Mouse (Mus musculus) lung, embryonic 14.5 days (tissue): ENCODE measurements at regions not wholly inside any gene's neighbourhood (a gene's known extent, or its start where the extent isn't known, plus 50 kb on each side); places are given as distances from the start of the nearest gene placed in this dataset.
A peak's percentile ranks its signal among the peaks of the same experiment; 100 is the strongest.

Experiments used
- ATAC-seq: fragments of 200-750 bp; cut with Nextera tagmentation; 2 replicates; pipeline ENCODE4 v1.8.0; 2017; ENCODE audit warnings: mild to moderate bottlenecking, moderate TSS enrichment, moderate library complexity; ENCODE audit not compliant: insufficient read depth
- DNase-seq: peaks from one replicate; pipeline ENCODE4 v3.0.0-alpha.2; 2015
- H3K27ac ChIP-seq: fragments of 300-500 bp; sonication (generic); 2 replicates; pipeline ENCODE4 v1.5.1; 2014; ENCODE audit warnings: low read depth, mild to moderate bottlenecking, moderate library complexity
- H3K27me3 ChIP-seq: fragments of 300-500 bp; sonication (generic); 2 replicates; pipeline ENCODE4 v1.6.1; 2014; ENCODE audit warnings: low read length, control low read depth; ENCODE audit not compliant: insufficient read depth
- H3K36me3 ChIP-seq: fragments of 300-500 bp; sonication (generic); 2 replicates; pipeline ENCODE4 v1.6.1; 2014; ENCODE audit warnings: control low read depth; ENCODE audit not compliant: insufficient read depth
- H3K4me1 ChIP-seq: fragments of 300-500 bp; sonication (generic); 2 replicates; pipeline ENCODE4 v1.6.1; 2014; ENCODE audit warnings: antibody characterized with exemption, control low read depth; ENCODE audit not compliant: insufficient read depth
- H3K4me2 ChIP-seq: fragments of 300-500 bp; sonication (generic); 2 replicates; pipeline ENCODE4 v1.6.1; 2014; ENCODE audit warnings: mild to moderate bottlenecking
- H3K4me3 ChIP-seq: fragments of 300-500 bp; sonication (generic); 2 replicates; pipeline ENCODE4 v1.5.1; 2014; ENCODE audit warnings: low read depth, low read length
- H3K9ac ChIP-seq: fragments of 300-500 bp; sonication (generic); 2 replicates; pipeline ENCODE4 v1.6.1; 2014
- H3K9me3 ChIP-seq: fragments of 300-500 bp; sonication (generic); 2 replicates; pipeline ENCODE4 v1.6.1; 2016; ENCODE audit warnings: low read depth, low read length, control low read depth
- CTCF ChIP-seq: IDR thresholded peaks from 2 replicates; pipeline ENCODE4 v1.5.1; 2016; ENCODE audit warnings: antibody characterized with exemption, low read depth
- WGBS: fragments of 180-500 bp; shearing (Covaris S2); extraction: QIAGEN DNeasy Blood & Tissue Kit; methylation state at CpG from one replicate; pipeline ENCODE4 v1.1.7; 2014; 5-methylcytosine and 5-hydroxymethylcytosine counted together

DNA sequence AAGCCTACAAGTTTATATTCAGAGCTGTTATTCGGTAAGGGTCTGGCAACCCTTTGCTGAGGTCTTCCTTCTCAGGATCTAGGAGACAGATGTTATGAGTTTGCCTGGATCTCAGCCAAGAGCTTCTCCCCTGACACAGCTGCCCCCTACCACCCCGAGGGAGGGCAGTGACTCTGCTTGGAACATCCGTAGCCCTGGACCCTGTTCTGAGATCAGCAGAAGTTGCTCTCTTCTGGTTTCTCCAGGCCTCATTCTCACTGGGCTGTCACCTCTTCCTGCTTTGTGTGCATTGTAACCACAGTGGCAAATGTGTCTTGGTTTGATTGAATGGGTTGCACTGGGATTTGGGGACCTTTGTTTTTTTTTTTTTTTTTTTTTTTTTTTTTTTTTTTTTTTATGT lies 342.4 kb upstream of the Rnaseh2b start:
- DNase-seq (peak; percentile 70), ATAC-seq (peak; percentile 62; the same call in 1 of the 2 replicates)
- Histone ChIP-seq H3K9me3 (no peaks in the 10 kb centered on the region), H3K4me2 (no peak overlapping the region), H3K9ac (no peak overlapping the region), H3K27ac (peak overlapping the region; percentile 61), H3K36me3 (no peaks in the 10 kb centered on the region), H3K27me3 (no peaks in the 10 kb centered on the region), H3K4me1 (0 out of 2 replicates have a peak, but pooled peaks cover 8% of the 10 kb centered on the region), H3K4me3 (no peak overlapping the region)
- WGBS: 32% methylated on average over 3 of the region's 3 CpGs
- TF ChIP-seq CTCF: no peak

DNA sequence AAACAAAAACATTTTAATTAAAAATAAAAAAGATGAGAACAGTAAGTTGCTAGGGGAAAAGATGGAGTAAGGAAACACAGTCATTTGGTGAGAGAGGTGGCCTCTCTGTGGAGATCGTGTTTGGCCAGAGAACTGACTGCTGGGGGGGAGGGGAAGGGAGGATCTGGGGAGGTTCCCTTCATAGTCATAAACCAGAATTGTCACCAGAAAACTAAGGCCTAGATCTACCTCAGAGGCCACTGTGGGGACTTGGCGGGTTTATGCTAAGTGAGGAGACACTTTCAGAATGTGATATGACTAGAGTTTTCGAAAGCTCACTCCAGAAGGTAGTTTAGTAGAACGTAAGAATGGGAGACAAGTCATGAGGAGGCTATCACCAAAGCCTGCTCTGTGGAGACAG lies 339.4 kb upstream of the Rnaseh2b start:
- Histone ChIP-seq H3K9ac (no peak overlapping the region), H3K4me3 (no peak overlapping the region), H3K36me3 (no peaks in the 10 kb centered on the region), H3K27me3 (no peaks in the 10 kb centered on the region), H3K4me1 (0 out of 2 replicates have a peak, but pooled peaks cover 6% of the 10 kb centered on the region), H3K4me2 (no peak overlapping the region), H3K27ac (no peak overlapping the region), H3K9me3 (no peaks in the 10 kb centered on the region)
- ATAC-seq: no peak
- no peak for DNase-seq
- WGBS: 82% methylated on average over 4 of the region's 4 CpGs
- TF ChIP-seq CTCF: no peak

DNA sequence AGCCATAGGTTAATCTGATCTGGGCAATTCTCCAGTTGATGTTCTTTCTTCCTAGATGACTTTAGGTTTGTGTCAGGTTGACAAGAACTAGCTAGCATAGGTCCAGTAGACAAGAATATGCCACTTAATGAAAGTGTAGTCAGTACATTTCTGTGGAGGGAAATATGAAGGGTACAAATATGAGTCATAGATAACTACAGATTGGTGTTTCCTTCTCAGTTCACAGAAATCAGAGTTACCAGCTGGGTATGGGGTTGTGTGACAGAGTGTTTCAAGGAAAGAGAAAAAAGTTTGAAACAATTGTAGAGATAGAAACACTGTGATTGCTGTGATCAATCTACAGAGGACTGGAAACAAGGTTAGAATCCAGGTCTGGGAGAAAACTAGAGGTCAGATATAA lies 337.0 kb upstream of the Rnaseh2b start:
- H3K9me3 ChIP-seq: no peaks in the 10 kb centered on the region
- H3K36me3 ChIP-seq: no peaks in the 10 kb centered on the region
- H3K4me1 ChIP-seq: no peaks in the 10 kb centered on the region
- TF ChIP-seq CTCF: no peak
- ATAC-seq: no peak
- H3K27me3 ChIP-seq: no peaks in the 10 kb centered on the region
- H3K4me2 ChIP-seq: no peak overlapping the region
- H3K4me3 ChIP-seq: no peak overlapping the region
- H3K27ac ChIP-seq: no peak overlapping the region
- no peak overlapping the region for H3K9ac ChIP-seq
- DNase-seq: no peak

DNA sequence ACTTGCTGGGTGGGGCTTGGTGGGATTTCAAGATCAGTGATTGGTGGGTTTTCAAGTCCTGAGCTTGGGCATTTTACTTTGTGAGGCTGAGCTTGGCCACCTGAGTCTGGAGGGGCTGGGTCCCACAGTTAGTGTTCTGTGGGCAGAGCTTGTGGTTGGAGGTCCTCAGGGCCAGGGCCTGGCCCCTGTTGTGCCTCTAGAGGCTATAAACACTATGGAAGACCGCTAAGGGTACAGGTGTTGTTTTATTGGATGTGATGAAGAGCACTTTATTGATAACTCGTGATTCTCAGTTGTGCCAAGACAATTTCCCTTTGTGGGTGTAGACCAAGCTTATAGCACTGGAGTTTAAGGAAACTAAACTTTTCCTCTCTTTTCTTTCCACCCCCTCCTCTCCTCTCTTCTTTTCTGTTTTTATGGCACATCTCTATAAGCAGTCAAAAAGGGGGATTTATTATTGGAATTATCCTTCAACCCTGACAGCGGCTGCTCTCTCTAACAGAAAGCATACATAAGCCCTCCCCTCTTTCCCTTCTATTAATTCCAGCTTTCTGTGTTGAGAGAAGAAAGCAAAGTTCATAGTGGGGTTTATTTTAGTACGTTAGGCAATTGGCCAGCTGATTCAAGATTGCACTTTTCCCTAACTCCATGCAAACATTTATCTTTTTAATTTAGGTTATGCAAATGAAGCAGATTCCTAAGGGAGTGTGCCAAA lies 332.0 kb upstream of the Rnaseh2b start:
- 59% methylated on average over 4 of the region's 4 CpGs for WGBS
- Histone ChIP-seq H3K4me2 (no peak overlapping the region), H3K4me1 (no peaks in the 10 kb centered on the region), H3K27me3 (no peaks in the 10 kb centered on the region), H3K4me3 (no peak overlapping the region), H3K36me3 (no peaks in the 10 kb centered on the region), H3K27ac (no peak overlapping the region), H3K9me3 (no peaks in the 10 kb centered on the region), H3K9ac (no peak overlapping the region)
- no peak for TF ChIP-seq CTCF
- DNase-seq: no peak
- no peak for ATAC-seq

DNA sequence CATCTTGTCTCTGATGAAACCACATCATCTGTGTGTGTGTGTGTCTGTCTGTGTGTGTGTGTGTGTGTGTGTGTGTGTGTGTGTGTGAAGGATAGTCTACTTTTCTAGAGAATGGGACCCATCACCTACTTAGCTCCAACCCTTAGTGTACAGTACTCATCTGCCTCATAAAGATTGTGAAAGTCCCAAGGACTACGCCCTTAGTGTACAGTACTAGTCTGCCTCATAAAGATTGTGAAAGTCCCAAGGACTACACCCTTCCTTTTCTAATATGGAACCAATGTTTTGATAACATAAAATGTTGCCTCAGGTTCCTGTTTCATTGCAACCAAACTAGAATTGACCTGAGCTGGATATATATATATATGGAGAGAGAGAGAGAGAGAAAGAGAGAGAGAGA lies 323.9 kb upstream of the Rnaseh2b start:
- H3K27me3 ChIP-seq: no peaks in the 10 kb centered on the region
- no peak for TF ChIP-seq CTCF
- no peak overlapping the region for H3K9ac ChIP-seq
- H3K9me3 ChIP-seq: no peaks in the 10 kb centered on the region
- 94% methylated on average over 1 of the region's 1 CpGs for WGBS
- ATAC-seq: no peak
- no peak overlapping the region for H3K4me3 ChIP-seq
- no peaks in the 10 kb centered on the region for H3K36me3 ChIP-seq
- H3K4me2 ChIP-seq: no peak overlapping the region
- no peaks in the 10 kb centered on the region for H3K4me1 ChIP-seq
- DNase-seq: no peak
- no peak overlapping the region for H3K27ac ChIP-seq

DNA sequence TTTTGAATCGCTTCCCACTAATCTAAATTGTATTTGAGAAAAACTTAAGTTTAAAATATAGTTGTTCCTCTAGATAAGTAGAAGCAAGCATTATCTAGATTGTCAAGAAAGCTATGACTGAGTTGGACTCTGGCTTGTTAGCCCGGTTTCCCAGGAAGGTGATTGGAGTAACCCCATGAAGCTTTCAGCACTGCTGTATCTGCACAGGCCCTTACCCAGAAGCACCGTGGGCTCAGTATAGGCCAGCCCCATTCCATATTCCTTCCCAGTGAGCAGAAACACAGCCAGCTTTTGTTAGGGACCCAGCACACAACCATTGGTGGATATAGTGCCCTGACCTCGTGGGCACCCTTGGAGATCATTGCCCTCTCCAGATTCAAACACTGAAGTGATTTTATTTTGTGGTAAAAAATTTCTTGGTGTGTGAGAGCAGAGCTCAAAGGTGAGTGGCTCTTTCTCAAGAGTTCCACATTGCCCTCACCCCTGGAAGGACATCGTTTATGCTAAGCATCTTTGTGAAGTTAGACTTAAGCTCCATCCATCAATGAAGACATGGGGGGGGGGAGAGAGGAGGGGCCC lies 323.3 kb upstream of the Rnaseh2b start:
- Histone ChIP-seq H3K36me3 (no peaks in the 10 kb centered on the region), H3K9me3 (no peaks in the 10 kb centered on the region)

DNA sequence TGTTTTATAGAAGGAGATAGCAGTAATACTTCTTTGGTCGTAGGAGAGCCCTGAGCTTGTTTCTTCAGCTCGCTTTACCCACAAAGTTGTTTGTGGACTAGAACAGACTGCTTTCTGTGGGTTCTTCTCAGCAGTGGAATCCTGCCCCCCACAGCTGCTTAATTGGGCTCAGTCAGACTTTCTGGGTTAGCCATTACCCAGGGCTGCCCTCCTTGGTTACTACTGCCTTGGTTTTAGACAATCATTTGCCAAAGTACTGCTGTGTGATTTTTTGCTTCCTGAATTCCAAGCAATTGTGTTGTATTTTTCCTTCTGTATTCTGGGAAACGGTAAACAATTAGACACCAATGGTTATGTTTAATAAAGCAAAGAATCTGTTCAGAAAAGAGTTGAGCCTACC lies 321.8 kb upstream of the Rnaseh2b start:
- no peak overlapping the region for H3K4me2 ChIP-seq
- no peaks in the 10 kb centered on the region for H3K9me3 ChIP-seq
- H3K27me3 ChIP-seq: no peaks in the 10 kb centered on the region
- ATAC-seq (no peak), DNase-seq (no peak)
- no peak overlapping the region for H3K27ac ChIP-seq
- no peaks in the 10 kb centered on the region for H3K36me3 ChIP-seq
- H3K9ac ChIP-seq: no peak overlapping the region
- TF ChIP-seq CTCF: no peak
- H3K4me1 ChIP-seq: no peaks in the 10 kb centered on the region
- no peak overlapping the region for H3K4me3 ChIP-seq
- WGBS: 80% methylated on average over 3 of the region's 3 CpGs

More for the DNA sequence above, 323.3 kb upstream of the Rnaseh2b start:
- ATAC-seq: no peak
- no peaks in the 10 kb centered on the region for H3K4me1 ChIP-seq
- H3K27me3 ChIP-seq: no peaks in the 10 kb centered on the region
- WGBS: 78% methylated on average over 5 of the region's 5 CpGs
- DNase-seq: no peak
- H3K27ac ChIP-seq: no peak overlapping the region
- H3K4me3 ChIP-seq: no peak overlapping the region
- TF ChIP-seq CTCF: no peak
- no peak overlapping the region for H3K4me2 ChIP-seq
- no peak overlapping the region for H3K9ac ChIP-seq
